Mouse (Mus musculus): ENCODE measurements around the gene Oprm1.

The Oprm1 gene

GRCm38 (mm10) chr10:6758206-6758605, at the start of gene Oprm1:
Gene Oprm1, plus strand, starts transcription at chr10:6758506.
- in situ Hi-C loops (cut with MboI, MseI), result no loop called here

GRCm38 (mm10) chr10:6717181-6717948, 40.9 kb upstream of the Oprm1 start:
- in situ Hi-C loops (cut with MboI, MseI), result no loop called here

- in situ Hi-C loops (cut with MboI, MseI), result no loop called here
These were observed 34.5 kb upstream of the Oprm1 start for GRCm38 (mm10) chr10:6723765-6724164.

GRCm38 (mm10) chr10:6728469-6728868, 29.8 kb upstream of the Oprm1 start:
- in situ Hi-C loops (cut with MboI, MseI), result no loop called here

GRCm38 (mm10) chr10:6753375-6753774, 4.9 kb upstream of the Oprm1 start:
- in situ Hi-C loops (cut with MboI, MseI), result no loop called here

- in situ Hi-C loops (cut with MboI, MseI), result no loop called here
These were observed 3.0 kb downstream of the Oprm1 start, which contains the start of gene Gm10945 for GRCm38 (mm10) chr10:6761287-6761811. Gene Gm10945, minus strand, starts transcription at chr10:6761761.

- in situ Hi-C loops (cut with MboI, MseI), result no loop called here
These were observed 30.4 kb downstream of the Oprm1 start for GRCm38 (mm10) chr10:6788517-6789237.

GRCm38 (mm10) chr10:6790226-6790625, 31.9 kb downstream of the Oprm1 start:
- in situ Hi-C loops (cut with MboI, MseI), result loop anchor here (5.0 kb wide), 1 partner anchor 82 kb away; no protein-coding TSS in a partner anchor

- in situ Hi-C loops (cut with MboI, MseI), result no loop called here
These were observed 62.3 kb downstream of the Oprm1 start for GRCm38 (mm10) chr10:6820626-6821025.

GRCm38 (mm10) chr10:6842225-6842624, 83.9 kb downstream of the Oprm1 start:
- in situ Hi-C loops (cut with MboI, MseI), result loop anchor here (10.0 kb wide), 1 partner anchor 377 kb away; no protein-coding TSS in a partner anchor

GRCm38 (mm10) chr10:6846283-6846682, 88.0 kb downstream of the Oprm1 start:
- in situ Hi-C loops (cut with MboI, MseI), result loop anchor here (10.0 kb wide), 1 partner anchor 381 kb away; no protein-coding TSS in a partner anchor

- in situ Hi-C loops (cut with MboI, MseI), result loop anchor here (10.0 kb wide), 1 partner anchor 383 kb away; no protein-coding TSS in a partner anchor
These were observed 90.0 kb downstream of the Oprm1 start for GRCm38 (mm10) chr10:6848162-6848754.

GRCm38 (mm10) chr10:6848834-6849233, 90.5 kb downstream of the Oprm1 start:
- in situ Hi-C loops (cut with MboI, MseI), result loop anchor here (10.0 kb wide), 1 partner anchor 384 kb away; no protein-coding TSS in a partner anchor

GRCm38 (mm10) chr10:6855812-6856211, 97.5 kb downstream of the Oprm1 start:
- in situ Hi-C loops (cut with MboI, MseI), result loop anchor here (5.0 kb wide), 1 partner anchor 1089 kb away; no protein-coding TSS in a partner anchor

- in situ Hi-C loops (cut with MboI, MseI), result loop anchor here (5.0 kb wide), 1 partner anchor 79 kb away; no protein-coding TSS in a partner anchor
These were observed 113.2 kb downstream of the Oprm1 start for GRCm38 (mm10) chr10:6871418-6872072.

- in situ Hi-C loops (cut with MboI, MseI), result loop anchor here (5.0 kb wide), 1 partner anchor 82 kb away; no protein-coding TSS in a partner anchor
These were observed 115.6 kb downstream of the Oprm1 start for GRCm38 (mm10) chr10:6873917-6874316.

GRCm38 (mm10) chr10:6878276-6878881, 120.1 kb downstream of the Oprm1 start:
- in situ Hi-C loops (cut with MboI, MseI), result no loop called here

GRCm38 (mm10) chr10:6882041-6882440, 123.7 kb downstream of the Oprm1 start:
- in situ Hi-C loops (cut with MboI, MseI), result loop anchor here (5.0 kb wide), 1 partner anchor 185 kb away; no protein-coding TSS in a partner anchor

- in situ Hi-C loops (cut with MboI, MseI), result loop anchor here (5.0 kb wide), 1 partner anchor 132 kb away; no protein-coding TSS in a partner anchor
These were observed 127.2 kb downstream of the Oprm1 start for GRCm38 (mm10) chr10:6885460-6885859.

- in situ Hi-C loops (cut with MboI, MseI), result loop anchor here (5.0 kb wide), 1 partner anchor 128 kb away; no protein-coding TSS in a partner anchor
These were observed 131.4 kb downstream of the Oprm1 start for GRCm38 (mm10) chr10:6889640-6890245.
